Mouse (Mus musculus): ENCODE results near the gene Rasgef1a. TPM values are rescaled to one million over a fixed set of nuclear protein-coding genes. Genes with fewer than 3 reads are reported as not detected.

The Rasgef1a gene
- total and polyA plus RNA-seq, 2 experiments from 2014 or later, result 13.1 to 25.4 TPM

GRCm38 (mm10) chr6:118070321-118071012 is 59.2 kb downstream of the Rasgef1a start:
- WGBS, result 44% methylated on average over 5 of the region's 5 CpGs

GRCm38 (mm10) chr6:118071013-118071350 is 59.7 kb downstream of the Rasgef1a start:
- Histone ChIP-seq H3K36me3 (ENCODE audit: insufficient read depth) (no peaks in the 10 kb centered on the region), H3K27me3 (ENCODE audit: insufficient read depth, low read length) (no peaks in the 10 kb centered on the region), H3K4me1 (ENCODE audit: insufficient read depth) (peaks cover 27% of the 10 kb centered on the region), H3K9me3 (ENCODE audit: low read length) (no peaks in the 10 kb centered on the region), H3K9ac (no peak overlapping the region), H3K27ac (ENCODE audit: low read depth, low read length) (0 out of 2 replicates have a peak overlapping the region, but pooled peaks have one; percentile 6), H3K4me3 (ENCODE audit: low read depth, low read length) (no peak overlapping the region), H3K4me2 (ENCODE audit: low read depth) (no peak overlapping the region)
- TF ChIP-seq CTCF (IDR thresholded peaks at IDR 0.05; ENCODE audit: low read depth), result no peak
- ATAC-seq, result no peak
- 92% methylated on average over 4 of the region's 4 CpGs for WGBS
- DNase-seq, result no peak

More at GRCm38 (mm10) chr6:118070321-118071012, 59.2 kb downstream of the Rasgef1a start:
- DNase-seq (no peak), ATAC-seq (no peak)
- Histone ChIP-seq H3K4me1 (ENCODE audit: insufficient read depth) (peaks cover 27% of the 10 kb centered on the region), H3K9ac (no peak overlapping the region), H3K27ac (ENCODE audit: low read depth, low read length) (0 out of 2 replicates have a peak overlapping the region, but pooled peaks have one; percentile 6), H3K36me3 (ENCODE audit: insufficient read depth) (no peaks in the 10 kb centered on the region), H3K27me3 (ENCODE audit: insufficient read depth, low read length) (no peaks in the 10 kb centered on the region), H3K9me3 (ENCODE audit: low read length) (no peaks in the 10 kb centered on the region), H3K4me3 (ENCODE audit: low read depth, low read length) (no peak overlapping the region), H3K4me2 (ENCODE audit: low read depth) (no peak overlapping the region)
- no peak for TF ChIP-seq CTCF (IDR thresholded peaks at IDR 0.05; ENCODE audit: low read depth)

DNA sequence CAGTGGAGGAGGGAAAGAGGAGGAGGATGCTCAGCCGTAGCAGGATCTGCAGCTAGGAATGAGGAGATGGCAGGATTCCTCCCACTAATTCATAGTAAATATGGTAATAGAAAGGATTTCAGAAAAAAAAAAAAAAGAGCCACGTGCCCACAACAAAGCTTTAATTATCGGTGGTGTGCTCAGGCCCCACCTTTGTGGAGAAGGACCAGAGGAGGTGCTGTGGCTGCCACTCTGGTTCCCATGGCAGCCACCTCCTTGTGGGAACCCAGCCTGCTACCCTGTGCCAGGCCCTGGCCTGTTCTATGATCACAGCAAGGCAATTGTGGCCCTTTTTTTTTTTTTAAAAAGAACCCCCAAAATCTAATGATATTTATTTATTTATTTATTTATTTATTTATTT is 60.2 kb downstream of the Rasgef1a start:
- no peak overlapping the region for H3K4me2 ChIP-seq (ENCODE audit: low read depth)
- ATAC-seq (no peak), DNase-seq (no peak)
- H3K4me3 ChIP-seq (ENCODE audit: low read depth, low read length), result no peak overlapping the region
- H3K27me3 ChIP-seq (ENCODE audit: insufficient read depth, low read length), result no peaks in the 10 kb centered on the region
- no peak overlapping the region for H3K27ac ChIP-seq (ENCODE audit: low read depth, low read length)
- TF ChIP-seq CTCF (IDR thresholded peaks at IDR 0.05; ENCODE audit: low read depth), result no peak
- no peaks in the 10 kb centered on the region for H3K36me3 ChIP-seq (ENCODE audit: insufficient read depth)
- H3K9ac ChIP-seq, result no peak overlapping the region
- no peaks in the 10 kb centered on the region for H3K9me3 ChIP-seq (ENCODE audit: low read length)
- H3K4me1 ChIP-seq (ENCODE audit: insufficient read depth), result peaks cover 23% of the 10 kb centered on the region
- WGBS, result 42% methylated on average over 3 of the region's 3 CpGs

DNA sequence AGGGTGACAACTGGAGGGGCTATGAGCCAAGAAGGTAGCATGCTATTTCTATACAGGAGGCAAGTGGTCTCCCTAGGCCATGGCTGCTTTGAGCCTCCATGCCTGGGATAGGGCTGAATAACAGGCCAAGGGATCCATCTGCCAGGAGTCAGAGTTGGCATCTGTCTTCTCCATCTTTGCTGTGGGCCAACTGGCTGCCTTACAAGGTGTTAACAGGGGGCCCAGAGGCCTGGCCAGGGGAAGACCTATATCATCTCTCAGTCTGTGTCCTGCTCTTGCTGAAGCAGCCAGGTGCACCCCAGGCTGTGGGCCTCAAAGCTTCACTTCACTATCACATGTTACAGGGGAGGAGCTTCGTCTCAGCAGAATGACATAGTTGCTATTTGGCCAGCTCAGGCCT is 60.9 kb downstream of the Rasgef1a start:
- DNase-seq (no peak), ATAC-seq (no peak)
- H3K4me1 ChIP-seq (ENCODE audit: insufficient read depth), result peaks cover 16% of the 10 kb centered on the region
- WGBS, result 80% methylated on average over 1 of the region's 1 CpGs
- H3K27ac ChIP-seq (ENCODE audit: low read depth, low read length), result no peak overlapping the region
- H3K9ac ChIP-seq, result no peak overlapping the region
- H3K36me3 ChIP-seq (ENCODE audit: insufficient read depth), result no peaks in the 10 kb centered on the region
- TF ChIP-seq CTCF (IDR thresholded peaks at IDR 0.05; ENCODE audit: low read depth), result no peak
- no peaks in the 10 kb centered on the region for H3K27me3 ChIP-seq (ENCODE audit: insufficient read depth, low read length)
- H3K9me3 ChIP-seq (ENCODE audit: low read length), result no peaks in the 10 kb centered on the region
- no peak overlapping the region for H3K4me2 ChIP-seq (ENCODE audit: low read depth)
- no peak overlapping the region for H3K4me3 ChIP-seq (ENCODE audit: low read depth, low read length)

- ATAC-seq (peak; percentile 56), DNase-seq (peak; percentile 34)
- peak overlapping the region; percentile 66 for H3K27ac ChIP-seq (ENCODE audit: low read depth, low read length)
- TF ChIP-seq CTCF (IDR thresholded peaks at IDR 0.05; ENCODE audit: low read depth), result no peak
- WGBS, result 28% methylated on average over 3 of the region's 3 CpGs
- no peak overlapping the region for H3K4me2 ChIP-seq (ENCODE audit: low read depth)
- peaks cover 15% of the 10 kb centered on the region for H3K4me1 ChIP-seq (ENCODE audit: insufficient read depth)
- H3K36me3 ChIP-seq (ENCODE audit: insufficient read depth), result no peaks in the 10 kb centered on the region
- no peaks in the 10 kb centered on the region for H3K9me3 ChIP-seq (ENCODE audit: low read length)
- H3K27me3 ChIP-seq (ENCODE audit: insufficient read depth, low read length), result no peaks in the 10 kb centered on the region
- no peak overlapping the region for H3K9ac ChIP-seq
- no peak overlapping the region for H3K4me3 ChIP-seq (ENCODE audit: low read depth, low read length)
These were observed 62.9 kb downstream of the Rasgef1a start for GRCm38 (mm10) chr6:118074151-118074550.

GRCm38 (mm10) chr6:118076256-118076655 is 65.0 kb downstream of the Rasgef1a start:
- H3K36me3 ChIP-seq (ENCODE audit: insufficient read depth), result no peaks in the 10 kb centered on the region
- H3K4me3 ChIP-seq (ENCODE audit: low read depth, low read length), result no peak overlapping the region
- DNase-seq, result no peak
- TF ChIP-seq CTCF (IDR thresholded peaks at IDR 0.05; ENCODE audit: low read depth), result no peak
- no peak overlapping the region for H3K27ac ChIP-seq (ENCODE audit: low read depth, low read length)
- H3K27me3 ChIP-seq (ENCODE audit: insufficient read depth, low read length), result no peaks in the 10 kb centered on the region
- no peak for ATAC-seq
- WGBS, result 66% methylated on average over 3 of the region's 3 CpGs
- no peak overlapping the region for H3K4me2 ChIP-seq (ENCODE audit: low read depth)
- peaks cover 12% of the 10 kb centered on the region for H3K4me1 ChIP-seq (ENCODE audit: insufficient read depth)
- H3K9me3 ChIP-seq (ENCODE audit: low read length), result no peaks in the 10 kb centered on the region
- no peak overlapping the region for H3K9ac ChIP-seq

GRCm38 (mm10) chr6:118076748-118077147 is 65.5 kb downstream of the Rasgef1a start:
- DNase-seq (no peak), ATAC-seq (no peak)
- 80% methylated on average over 8 of the region's 8 CpGs for WGBS
- Histone ChIP-seq H3K36me3 (ENCODE audit: insufficient read depth) (no peaks in the 10 kb centered on the region), H3K27me3 (ENCODE audit: insufficient read depth, low read length) (no peaks in the 10 kb centered on the region), H3K27ac (ENCODE audit: low read depth, low read length) (no peak overlapping the region), H3K4me3 (ENCODE audit: low read depth, low read length) (no peak overlapping the region), H3K4me1 (ENCODE audit: insufficient read depth) (peaks cover 12% of the 10 kb centered on the region), H3K9me3 (ENCODE audit: low read length) (no peaks in the 10 kb centered on the region), H3K4me2 (ENCODE audit: low read depth) (no peak overlapping the region), H3K9ac (no peak overlapping the region)
- TF ChIP-seq CTCF (IDR thresholded peaks at IDR 0.05; ENCODE audit: low read depth), result no peak

Measured in forebrain, postnatal 0 days (tissue).